Mouse (Mus musculus): ENCODE measurements around the gene Gm14548.
"Not testable (repeated sequence)": the region's sequence is repeated elsewhere in the genome, so short reads cannot be mapped to it uniquely, and the experiment has no call there.

Gene Gm14548

DNA sequence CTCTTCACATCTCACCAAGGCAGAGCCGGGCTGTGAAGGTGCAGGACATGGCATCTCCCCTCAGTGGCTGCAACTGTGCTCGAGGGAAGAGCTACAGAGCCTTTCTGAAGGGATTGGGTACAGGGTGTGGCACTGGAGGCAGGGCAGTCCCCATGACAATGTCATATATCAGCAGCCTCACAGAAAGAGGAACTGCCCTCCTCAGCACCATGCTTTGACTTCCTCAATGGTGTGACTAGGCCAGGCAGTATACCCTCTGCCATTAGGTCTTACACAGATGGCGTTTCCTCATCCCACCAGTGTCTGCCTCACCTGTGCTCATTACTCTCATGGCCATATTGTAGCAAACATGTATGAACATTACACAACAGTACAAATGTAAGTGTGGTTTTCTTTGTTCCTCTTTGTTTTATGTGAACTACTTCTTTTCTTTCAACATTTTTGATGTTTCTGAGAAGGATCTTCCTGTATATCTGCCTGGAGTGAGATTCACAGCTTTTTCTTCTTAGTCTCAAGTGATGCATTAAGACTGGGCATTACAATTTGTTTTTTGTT, at the start of gene Gm14548:
Gene Gm14548 (minus strand): TSS at position 85 of the 555 bp plus-strand sequence.
- not testable (repeated sequence) for DNase-seq

- no peak for DNase-seq
Measured at GRCm38 (mm10) chr7:3946117-3946516, 48.2 kb upstream of the Gm14548 start.

DNA sequence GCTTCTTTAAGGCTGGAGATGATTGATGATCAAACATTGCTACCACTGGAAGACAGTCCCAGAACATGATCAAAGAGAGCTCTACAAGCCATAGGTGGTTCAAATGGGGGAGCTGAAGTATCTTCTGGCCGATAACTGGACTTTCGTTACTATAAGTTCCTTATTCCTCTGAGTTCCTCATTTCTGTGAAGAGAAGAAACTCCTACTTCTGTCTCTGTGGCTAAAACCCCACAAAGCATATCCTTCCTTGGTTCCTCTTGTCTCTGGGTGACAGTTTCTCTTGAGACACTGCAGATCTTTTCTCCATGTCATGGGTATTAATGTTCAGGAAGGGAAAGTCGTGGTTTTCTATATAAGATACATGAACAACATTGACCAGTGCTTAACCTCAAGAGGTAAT, 43.0 kb upstream of the Gm14548 start:
- no peak for DNase-seq

DNA sequence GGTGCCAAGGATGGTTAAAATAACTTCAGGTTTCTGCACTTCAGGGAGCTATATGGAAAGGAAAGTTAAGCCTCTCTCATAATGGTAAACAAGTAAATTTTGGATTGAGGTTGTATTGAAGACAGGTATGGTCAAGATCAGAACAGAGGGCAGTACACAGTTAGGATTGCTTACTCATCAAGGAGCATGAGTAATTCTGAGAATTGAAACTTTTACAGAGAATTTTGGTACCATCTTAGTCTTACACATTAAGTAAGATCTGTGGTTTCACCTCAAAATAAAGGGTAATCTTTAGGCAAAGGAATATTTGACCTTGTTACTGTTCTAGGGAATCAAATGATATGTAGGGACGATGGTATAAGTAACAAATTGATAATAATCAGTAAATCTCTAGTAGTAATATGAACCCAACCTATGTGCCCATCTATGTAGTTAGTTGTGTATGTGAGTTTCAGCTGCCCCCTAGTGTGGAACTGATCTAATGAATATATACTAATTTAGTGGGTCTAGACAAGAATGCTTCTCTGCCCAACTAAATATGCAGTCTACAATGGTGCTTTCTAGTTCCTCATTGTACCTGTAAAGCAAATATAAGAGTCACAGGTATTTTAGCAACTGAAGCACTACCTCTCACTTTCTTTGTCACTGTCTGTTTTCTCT, 42.1 kb upstream of the Gm14548 start:
- no peak for DNase-seq

DNA sequence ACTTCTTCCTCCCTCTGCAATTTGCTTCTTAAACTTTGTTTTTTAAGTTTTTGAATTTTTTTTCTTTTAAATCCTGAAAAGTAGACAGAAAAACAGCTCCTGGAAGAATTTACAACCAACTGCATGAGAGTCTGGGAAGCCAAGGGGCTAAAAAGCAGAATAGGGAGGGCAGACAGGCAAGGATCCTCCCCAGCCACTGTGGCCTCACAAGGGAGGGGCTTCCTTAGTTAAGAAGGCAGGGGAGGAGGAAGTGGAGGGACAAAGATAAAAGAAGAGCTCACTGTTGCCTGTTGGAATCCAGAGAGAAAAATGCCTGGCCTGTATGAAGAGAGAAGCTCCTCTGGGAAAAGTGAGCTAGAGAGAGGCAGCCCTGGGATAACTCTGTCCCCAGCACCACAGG, 37.6 kb upstream of the Gm14548 start:
- not testable (repeated sequence) for DNase-seq

GRCm38 (mm10) chr7:3915387-3915786, 17.5 kb upstream of the Gm14548 start, which contains the start of gene Lilra6:
TSS of gene Lilra6 (minus strand) at chr7:3915503.
- not testable (repeated sequence) for DNase-seq

DNA sequence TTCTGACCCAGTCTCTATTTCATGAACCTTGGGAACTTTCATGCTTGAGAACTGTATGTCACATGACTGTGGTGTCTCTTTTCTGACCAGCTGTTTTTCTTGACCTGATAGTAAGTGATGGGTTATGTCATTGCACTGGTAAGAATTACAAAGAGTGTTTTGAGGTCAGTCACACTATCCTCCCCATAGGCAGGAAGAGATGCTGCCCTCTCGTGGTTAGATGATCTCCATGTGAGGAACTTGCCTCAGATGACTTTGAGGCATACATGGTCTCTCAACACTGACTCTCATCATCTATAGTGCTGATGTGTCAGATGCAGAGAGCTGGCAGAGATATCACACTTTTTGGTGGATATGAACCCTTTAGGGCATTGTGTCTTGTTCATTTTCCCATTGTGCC, 5.8 kb upstream of the Gm14548 start:
- no peak for DNase-seq

DNA sequence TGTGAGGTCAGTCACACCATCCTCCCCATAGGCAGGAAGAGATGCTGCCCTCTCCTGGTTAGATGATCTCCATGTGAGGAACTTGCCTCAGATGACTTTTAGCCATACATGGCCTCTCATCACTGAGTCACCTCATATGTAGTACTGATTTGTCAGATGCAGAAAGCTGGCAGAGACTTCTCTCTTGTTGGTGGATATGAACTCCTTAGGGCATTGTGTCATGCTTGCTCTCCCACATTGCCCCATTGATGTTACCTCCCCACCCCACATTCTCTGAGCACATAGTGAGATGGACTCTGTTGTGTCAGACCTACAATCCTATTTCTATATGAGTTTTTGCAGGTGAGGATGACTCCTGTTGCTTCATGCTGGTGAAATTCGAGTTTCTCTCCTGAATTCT, 22.9 kb downstream of the Gm14548 start:
- DNase-seq: not testable (repeated sequence)

GRCm38 (mm10) chr7:3844951-3845350, 53.0 kb downstream of the Gm14548 start, which contains the start of gene Pira2:
TSS of gene Pira2 (minus strand) at chr7:3845051.
- not testable (repeated sequence) for DNase-seq

DNA sequence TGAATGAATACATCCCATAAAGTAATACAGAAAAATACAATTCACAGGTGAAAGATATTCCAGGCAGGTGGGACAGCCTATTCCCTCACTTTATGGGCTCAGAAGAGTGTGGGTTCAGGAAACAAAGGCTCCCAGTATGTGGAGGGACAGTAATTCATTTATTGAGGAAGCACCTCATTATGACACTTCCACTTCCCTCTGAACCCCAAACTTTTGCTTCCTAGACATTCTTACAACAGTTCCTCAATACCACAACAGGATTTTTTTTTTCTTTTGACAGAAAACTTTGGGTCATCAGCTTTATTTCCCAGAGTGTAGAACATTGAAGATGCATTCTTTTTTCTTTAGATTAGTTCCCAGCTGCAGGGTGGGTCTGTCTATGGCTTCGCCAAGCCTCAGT, 60.1 kb downstream of the Gm14548 start:
- not testable (repeated sequence) for DNase-seq

Data from cerebellum, adult 9-10 months (tissue).